Mouse (Mus musculus) left cerebral cortex, adult 18-20 months (tissue): Measurements from ENCODE around the gene Klf6. TPM values are rescaled to one million over a fixed set of nuclear protein-coding genes. Genes with fewer than 3 reads are reported as not detected.

Experiments
- DNase-seq, 2 experiments: peaks; one replicate each; pipeline ENCODE4 v3.0.0; 2021 to 2022; ENCODE audit warnings: low spot score in 2 of 2, mixed read lengths in 1 of 2
- microRNA-seq, 2 experiments: library from miRNA; unstranded; fragments of <30 nt; microRNA quantifications; one replicate each; pipeline ENCODE4 v1.2.0; 2021
- total RNA-seq, 2 experiments: library from RNA; stranded (reverse); gene quantifications; 2 replicates each; pipeline ENCODE4 v1.2.3; 2021

The Klf6 gene
- total RNA-seq, 2 experiments from 2014 or later, result 52.9 to 58.0 TPM

DNA sequence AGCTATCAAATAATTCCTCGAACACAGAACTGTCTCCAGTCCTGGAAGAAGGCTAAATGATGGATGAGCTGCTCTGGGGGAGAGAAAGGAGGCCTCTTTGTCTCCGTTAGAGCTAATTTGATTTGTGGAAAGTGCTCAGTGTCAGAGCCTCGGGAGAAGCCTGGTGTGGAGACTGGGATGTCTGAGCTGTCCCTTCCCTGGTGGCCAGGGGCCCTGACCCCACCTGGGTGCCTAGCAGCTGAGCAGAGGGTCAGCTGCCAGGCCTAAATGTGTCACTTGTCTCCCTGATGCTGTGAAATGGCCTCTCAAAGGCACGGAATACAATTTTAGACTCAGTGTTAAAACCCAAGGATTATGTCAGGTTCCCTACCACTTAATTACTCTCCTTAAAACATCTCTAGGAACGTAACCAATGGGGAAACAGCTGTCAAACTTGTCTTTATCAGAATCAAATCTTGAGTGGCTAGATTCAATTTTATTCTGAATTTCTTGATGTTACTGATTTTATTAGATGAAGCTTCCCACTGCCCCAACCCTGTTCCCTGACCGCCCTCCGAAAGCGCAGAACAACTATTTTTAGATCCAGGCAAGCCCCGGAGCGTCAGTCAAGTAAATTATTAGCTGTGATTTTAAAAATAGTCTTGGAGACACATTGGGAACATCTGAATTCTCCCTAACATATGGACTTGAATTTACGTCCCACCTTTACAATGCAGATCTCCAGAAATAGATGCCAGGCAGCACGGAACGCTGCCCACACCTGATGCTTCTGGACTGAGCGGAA is 36.1 kb downstream of the Klf6 start:
- DNase-seq, result no peak

DNA sequence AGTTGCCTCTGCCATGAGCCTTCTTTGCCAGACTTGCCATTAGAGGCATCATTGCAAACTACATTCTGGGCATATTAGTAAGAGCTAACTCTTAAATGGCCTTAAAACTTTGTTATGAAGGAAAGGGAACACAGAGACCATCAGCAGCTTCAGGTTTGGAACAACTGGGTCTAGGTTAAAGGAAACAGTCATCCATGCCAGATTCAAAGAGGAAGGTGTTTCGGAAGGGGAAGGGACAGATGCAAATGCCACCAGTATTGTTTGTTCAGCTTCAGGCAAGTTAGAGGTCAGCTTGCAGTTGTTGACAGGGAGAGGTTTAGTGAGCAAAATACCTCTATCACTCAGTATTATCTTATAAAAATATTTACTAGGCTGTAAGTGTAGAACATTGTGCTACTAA is 37.7 kb downstream of the Klf6 start:
- no peak for DNase-seq

GRCm38 (mm10) chr13:5899641-5900040 is 38.4 kb downstream of the Klf6 start:
- no peak for DNase-seq

DNA sequence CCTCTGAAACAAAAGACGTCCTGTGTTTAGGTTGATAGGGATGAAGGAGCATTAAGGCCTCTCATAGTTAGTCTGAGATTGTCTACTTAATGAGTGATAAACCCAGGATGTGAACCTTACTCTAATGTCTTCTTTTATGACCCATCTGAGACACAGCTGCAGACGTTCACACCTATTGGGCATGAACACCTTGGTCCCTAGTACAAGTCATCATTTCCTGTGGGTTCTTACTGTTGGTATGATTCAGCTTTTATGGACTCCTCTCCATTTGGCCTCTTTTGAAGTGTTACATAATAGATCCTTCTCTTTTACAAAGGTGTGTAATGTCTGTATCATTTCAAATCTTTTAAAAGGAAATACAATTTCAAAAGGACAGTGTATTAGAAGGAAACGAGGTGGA is 51.9 kb downstream of the Klf6 start:
- no peak for DNase-seq

DNA sequence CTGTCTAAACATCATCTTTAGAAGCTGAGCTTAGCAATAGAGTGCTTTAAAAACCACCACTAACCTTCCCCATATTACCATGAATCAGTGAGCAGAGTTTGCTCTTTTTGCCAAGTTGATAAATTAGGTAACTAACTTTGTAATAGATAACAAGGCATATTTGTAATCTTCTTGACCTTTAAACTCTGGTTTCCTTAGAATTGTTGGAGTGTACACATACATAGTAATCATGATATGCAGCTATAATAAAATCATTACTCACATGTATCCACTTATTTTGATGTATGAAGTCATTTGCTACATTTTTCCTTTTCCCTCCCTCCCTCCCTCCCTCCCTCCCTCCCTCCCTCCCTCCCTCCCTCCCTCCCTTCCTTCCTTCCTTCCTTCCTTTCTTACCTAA is 56.1 kb downstream of the Klf6 start:
- DNase-seq, result no peak

DNA sequence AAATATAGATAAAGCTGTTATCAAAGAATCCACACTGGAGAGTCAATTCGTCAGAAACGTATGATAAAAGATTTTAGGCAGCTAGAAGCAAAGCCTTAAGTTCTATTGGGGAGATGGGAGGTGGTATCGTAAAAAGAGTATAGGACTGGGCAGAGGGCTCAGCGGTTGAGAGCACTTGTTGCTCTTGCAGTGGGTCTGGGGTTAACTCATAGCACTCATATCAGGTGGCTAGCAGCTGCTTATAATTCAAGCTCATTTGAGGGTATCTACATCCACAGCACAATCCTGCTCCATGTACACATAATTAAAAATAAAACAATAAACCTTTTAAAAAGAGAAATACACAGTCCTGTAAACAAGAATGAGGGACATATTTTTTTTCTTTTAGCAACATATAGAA is 58.7 kb downstream of the Klf6 start:
- DNase-seq, result no peak

Small RNA genes within 50 kb of the gene (microRNA-seq; reads per million reads assigned to microRNA genes)
- 0 reads per million in 2 experiments for gene Gm26043
